Mouse (Mus musculus): ENCODE results near the gene Tgif1. TPM values are rescaled to one million over a fixed set of nuclear protein-coding genes. Genes with fewer than 3 reads are reported as not detected.

The Tgif1 gene
- total and polyA plus RNA-seq, 3 experiments = 44.5 to 74.4 (median 70.6) TPM

DNA sequence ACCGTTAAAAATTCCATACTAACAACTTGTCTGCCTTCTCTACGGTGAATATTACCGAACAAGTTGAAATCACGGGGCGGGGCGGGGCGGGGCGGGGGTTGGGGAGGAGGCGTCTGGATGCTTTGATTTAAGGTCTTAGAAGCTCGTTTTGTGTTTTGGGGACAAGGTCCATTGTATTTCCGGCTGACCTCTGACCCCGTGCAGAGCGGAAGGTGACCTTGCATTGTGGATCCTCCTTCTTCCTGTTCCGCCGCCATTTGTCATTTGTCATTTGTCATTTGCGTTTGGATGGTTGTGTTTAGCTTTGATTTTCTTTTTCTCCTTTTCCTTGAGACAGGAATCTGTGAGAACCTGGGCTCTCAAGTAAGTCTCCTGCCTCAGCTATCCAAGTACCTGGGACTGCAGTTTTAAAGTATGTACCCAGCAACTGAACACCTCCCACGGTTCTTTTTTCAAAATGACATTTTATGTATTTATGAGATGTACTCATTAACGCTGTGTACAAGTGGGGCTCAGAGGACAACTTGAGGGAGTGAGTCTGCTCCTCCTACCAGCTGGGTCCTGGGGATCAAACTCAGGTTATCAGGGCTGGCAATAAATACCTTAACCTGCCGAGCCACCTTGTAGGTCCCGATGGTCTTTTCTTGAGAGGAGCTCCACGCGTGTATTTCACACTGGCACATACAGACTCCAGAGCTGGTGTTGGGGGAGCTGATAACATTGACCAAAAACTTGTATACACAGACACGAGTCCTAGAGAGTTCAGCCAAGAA lies 23.2 kb downstream of the Tgif1 start:
- dilution Hi-C loops (cut with MboI; ENCODE audit: extremely low pct_ligation_motif_present, extremely low pct_unique_long_range_greater_than_20kb, low sequenced_read_pairs) (no loop called here), in situ Hi-C loops (cut with MboI; ENCODE audit: low pct_ligation_motif_present, low pct_unique_long_range_greater_than_20kb, low sequenced_read_pairs) (no loop called here)
- TF ChIP-seq USF2 (conservative IDR thresholded peaks at IDR 0.05; ENCODE audit: low read depth, low read length) (no peak), POLR2AphosphoS2 (IDR thresholded peaks at IDR 0.05; ENCODE audit: low read depth, low read length) (no peak)
- Histone ChIP-seq H3K27me3 (replicated peaks) (no peaks in the 10 kb centered on the region), H3K4me3 (replicated peaks in 1 of 3; ENCODE audit: low read depth in 2 of 3, low read length in 2 of 3, poor library complexity in 1 of 3) (no peak overlapping the region), H3K36me3 (replicated peaks in 1 of 2; ENCODE audit: control insufficient read depth in 1 of 2, insufficient read depth in 1 of 2, low read length in 1 of 2) (peaks cover 0 to 9% of the 10 kb centered on the region in 2 experiments), H3K27ac (ENCODE audit: insufficient read depth, low read depth) (no peak overlapping the region), H3K4me1 (ENCODE audit: control insufficient read depth in 1 of 2, insufficient read depth in 2 of 2) (peaks cover 16% of the 10 kb centered on the region in 2 experiments), H3K4me2 (ENCODE audit: insufficient read depth, low read depth, poor library complexity, severe bottlenecking) (no peak overlapping the region), H3K9ac (ENCODE audit: insufficient read depth, low read depth) (no peak overlapping the region), H3K9me3 (replicated peaks; ENCODE audit: low read length) (peaks cover 3% of the 10 kb centered on the region), H3K79me2 (replicated peaks; ENCODE audit: control insufficient read depth, extremely low read depth, insufficient read depth, poor library complexity, severe bottlenecking) (no peaks in the 10 kb centered on the region)
- no peak for DNase-seq (ENCODE audit: extremely low read depth)

DNA sequence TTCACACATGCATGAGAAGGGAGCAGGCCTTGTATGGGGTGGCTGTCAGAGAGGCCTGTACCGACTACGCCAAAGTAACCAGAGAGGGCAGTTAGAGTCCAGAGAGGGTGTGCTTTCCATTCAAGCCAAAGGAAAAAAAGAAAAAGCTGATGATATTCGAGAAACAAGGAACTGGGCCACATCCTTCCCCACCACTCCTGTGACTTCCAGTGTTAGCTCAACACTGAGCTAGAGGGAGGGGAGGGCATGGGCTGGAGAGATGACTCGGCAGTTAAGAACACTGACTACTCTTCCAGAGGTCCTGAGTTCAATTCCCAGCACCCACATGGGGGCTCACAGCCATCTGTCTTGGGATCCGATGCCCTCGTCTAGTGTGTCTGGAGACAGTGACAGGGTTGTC lies 24.1 kb downstream of the Tgif1 start:
- H3K4me2 ChIP-seq (ENCODE audit: insufficient read depth, low read depth, poor library complexity, severe bottlenecking) = no peak overlapping the region
- dilution Hi-C loops (cut with MboI; ENCODE audit: extremely low pct_ligation_motif_present, extremely low pct_unique_long_range_greater_than_20kb, low sequenced_read_pairs) = no loop called here
- TF ChIP-seq JUND (conservative IDR thresholded peaks at IDR 0.05; ENCODE audit: low read depth, low read length) (no peak), JUN (IDR thresholded peaks at IDR 0.05; ENCODE audit: insufficient read depth, low read depth, low read length) (no peak), UBTF (IDR thresholded peaks at IDR 0.05; ENCODE audit: low read depth, low read length) (no peak), MXI1 (IDR thresholded peaks at IDR 0.05; ENCODE audit: low read depth, low read length) (no peak), NELFE (IDR thresholded peaks at IDR 0.05; ENCODE audit: low read depth, low read length) (no peak), POLR2A (IDR thresholded peaks at IDR 0.05; ENCODE audit: low read depth, low read length) (no peak), ZC3H11A (IDR thresholded peaks at IDR 0.05; ENCODE audit: low read depth, low read length) (no peak), ZMIZ1 (IDR thresholded peaks at IDR 0.05; ENCODE audit: low read depth, low read length) (no peak), ETS1 (conservative IDR thresholded peaks at IDR 0.05; ENCODE audit: low read depth, low read length) (no peak), BHLHE40 (IDR thresholded peaks at IDR 0.05; ENCODE audit: low read depth, low read length) (no peak), GABPA (IDR thresholded peaks at IDR 0.05; ENCODE audit: insufficient replicate concordance, low read depth, low read length) (no peak), POLR2AphosphoS2 (IDR thresholded peaks at IDR 0.05; ENCODE audit: low read depth, low read length) (no peak), CHD2 (IDR thresholded peaks at IDR 0.05; ENCODE audit: low read length) (no peak), E2F4 (IDR thresholded peaks at IDR 0.05; ENCODE audit: insufficient replicate concordance, low read depth, low read length) (no peak), USF2 (conservative IDR thresholded peaks at IDR 0.05; ENCODE audit: low read depth, low read length) (no peak), IRF4 (IDR thresholded peaks at IDR 0.05; ENCODE audit: low read depth, low read length) (no peak), SIN3A (IDR thresholded peaks at IDR 0.05; ENCODE audit: low read length) (no peak)
- H3K4me3 ChIP-seq (replicated peaks in 1 of 3; ENCODE audit: low read depth in 2 of 3, low read length in 2 of 3, poor library complexity in 1 of 3) = no peak overlapping the region
- H3K27me3 ChIP-seq (replicated peaks) = no peaks in the 10 kb centered on the region
- H3K27ac ChIP-seq (ENCODE audit: insufficient read depth, low read depth) = no peak overlapping the region
- no peak overlapping the region for H3K9ac ChIP-seq (ENCODE audit: insufficient read depth, low read depth)
- DNase-seq (ENCODE audit: extremely low read depth) = no peak
- in situ Hi-C loops (cut with MboI; ENCODE audit: low pct_ligation_motif_present, low pct_unique_long_range_greater_than_20kb, low sequenced_read_pairs) = no loop called here
- H3K9me3 ChIP-seq (replicated peaks; ENCODE audit: low read length) = peaks cover 3% of the 10 kb centered on the region
- H3K4me1 ChIP-seq (ENCODE audit: control insufficient read depth in 1 of 2, insufficient read depth in 2 of 2) = peaks cover 16% of the 10 kb centered on the region in 2 experiments
- H3K36me3 ChIP-seq (replicated peaks in 1 of 2; ENCODE audit: control insufficient read depth in 1 of 2, insufficient read depth in 1 of 2, low read length in 1 of 2) = peaks cover 0 to 8% of the 10 kb centered on the region in 2 experiments
- H3K79me2 ChIP-seq (replicated peaks; ENCODE audit: control insufficient read depth, extremely low read depth, insufficient read depth, poor library complexity, severe bottlenecking) = no peaks in the 10 kb centered on the region

Measured in CH12.LX (cell line).